Mouse (Mus musculus) midbrain, embryonic 13.5 days (tissue): ENCODE data around the gene Lrrc39. TPM values are rescaled to one million over a fixed set of nuclear protein-coding genes. Genes with fewer than 3 reads are reported as not detected.
"Not testable (repeated sequence)": the region's sequence is repeated elsewhere in the genome, so short reads cannot be mapped to it uniquely, and the experiment has no call there.

Source experiments
- ATAC-seq: fragments of 200-750 bp; cut with Nextera tagmentation; 2 replicates; pipeline ENCODE4 v1.8.0; 2017; ENCODE audit warnings: mild to moderate bottlenecking, moderate TSS enrichment, moderate library complexity
- H3K27ac ChIP-seq: fragments of 300-500 bp; sonication (generic); 2 replicates; pipeline ENCODE4 v1.5.1; 2015; ENCODE audit warnings: inconsistent platforms, mild to moderate bottlenecking, moderate library complexity
- H3K27me3 ChIP-seq: fragments of 300-500 bp; sonication (generic); 2 replicates; pipeline ENCODE4 v1.6.1; 2015; ENCODE audit warnings: mild to moderate bottlenecking, inconsistent platforms
- H3K36me3 ChIP-seq: fragments of 300-500 bp; sonication (generic); 2 replicates; pipeline ENCODE4 v1.6.1; 2015; ENCODE audit warnings: mild to moderate bottlenecking, inconsistent platforms
- H3K4me1 ChIP-seq: fragments of 300-500 bp; sonication (generic); replicated peaks from 2 replicates; pipeline ENCODE4 v1.6.1; 2015; ENCODE audit warnings: inconsistent platforms
- H3K4me2 ChIP-seq: fragments of 300-500 bp; sonication (generic); replicated peaks from 2 replicates; pipeline ENCODE4 v1.6.1; 2015; ENCODE audit warnings: moderate library complexity, mild to moderate bottlenecking, inconsistent platforms
- H3K4me3 ChIP-seq: fragments of 300-500 bp; sonication (generic); replicated peaks from 2 replicates; pipeline ENCODE4 v1.5.1; 2015; ENCODE audit warnings: mild to moderate bottlenecking, inconsistent platforms
- H3K9ac ChIP-seq: fragments of 300-500 bp; sonication (generic); replicated peaks from 2 replicates; pipeline ENCODE4 v1.6.1; 2015; ENCODE audit warnings: mild to moderate bottlenecking, inconsistent platforms
- H3K9me3 ChIP-seq: fragments of 300-500 bp; sonication (generic); 2 replicates; pipeline ENCODE4 v1.6.1; 2016; ENCODE audit warnings: mild to moderate bottlenecking, inconsistent platforms
- WGBS: fragments of 180-500 bp; shearing (Covaris S2); methylation state at CpG from one replicate; pipeline ENCODE4 v1.1.7; 2015; 5-methylcytosine and 5-hydroxymethylcytosine counted together
- polyA plus RNA-seq: library from polyadenylated mRNA; unstranded; fragments of >200 nt; fragmentation: Nextera tagmentation; extraction: Ambion mirVana; gene quantifications from 2 replicates; pipeline ENCODE4 v1.2.1, GENCODE M21; 2015

Lrrc39 gene
- polyA plus RNA-seq: 0.51 and 0.71 TPM in 2 replicates

DNA sequence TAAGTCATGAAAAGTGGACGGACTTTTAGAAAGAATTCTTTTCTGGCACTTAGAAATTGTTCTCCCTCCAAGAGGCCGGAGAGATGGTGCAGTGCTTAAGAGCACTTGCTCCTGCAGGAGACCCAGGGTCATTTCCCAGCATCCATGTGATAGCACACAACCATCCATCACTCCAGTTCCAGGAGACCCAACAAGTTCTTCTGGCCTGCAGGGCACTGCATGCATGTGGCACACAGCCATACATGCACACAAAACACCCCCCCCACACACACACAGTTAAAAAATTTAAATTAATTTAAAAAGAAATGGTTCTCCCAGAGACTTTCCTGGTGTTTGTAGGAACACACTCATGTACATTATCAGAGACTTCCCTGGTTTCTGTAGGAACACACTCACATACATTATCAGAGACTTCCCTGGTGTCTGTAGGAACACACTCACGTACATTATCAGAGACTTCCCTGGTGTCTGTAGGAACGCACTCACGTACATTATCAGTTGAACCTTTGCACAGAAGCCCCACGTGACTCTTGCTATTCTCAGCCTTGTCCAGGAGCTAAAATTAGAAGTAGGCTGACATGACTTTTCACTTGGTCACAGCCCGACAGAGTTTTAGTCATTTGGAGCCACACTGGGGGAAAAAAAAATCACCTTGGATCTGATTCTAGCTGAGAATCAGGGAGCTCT is at the start of gene Lrrc39:
TSS of gene Lrrc39 (plus strand) at position 566 of the 687 bp plus-strand sequence.
- Histone ChIP-seq H3K9ac (no peak within 1 kb of the TSS), H3K4me2 (no peak within 1 kb of the TSS), H3K36me3 (no peaks in the 10 kb centered on the region), H3K4me1 (no peaks in the 10 kb centered on the region), H3K4me3 (no peak within 1 kb of the TSS), H3K9me3 (no peaks in the 10 kb centered on the region), H3K27me3 (no peaks in the 10 kb centered on the region), H3K27ac (no peak within 1 kb of the TSS)
- ATAC-seq: no peak
- WGBS: 85% methylated on average over 7 of the region's 7 CpGs

DNA sequence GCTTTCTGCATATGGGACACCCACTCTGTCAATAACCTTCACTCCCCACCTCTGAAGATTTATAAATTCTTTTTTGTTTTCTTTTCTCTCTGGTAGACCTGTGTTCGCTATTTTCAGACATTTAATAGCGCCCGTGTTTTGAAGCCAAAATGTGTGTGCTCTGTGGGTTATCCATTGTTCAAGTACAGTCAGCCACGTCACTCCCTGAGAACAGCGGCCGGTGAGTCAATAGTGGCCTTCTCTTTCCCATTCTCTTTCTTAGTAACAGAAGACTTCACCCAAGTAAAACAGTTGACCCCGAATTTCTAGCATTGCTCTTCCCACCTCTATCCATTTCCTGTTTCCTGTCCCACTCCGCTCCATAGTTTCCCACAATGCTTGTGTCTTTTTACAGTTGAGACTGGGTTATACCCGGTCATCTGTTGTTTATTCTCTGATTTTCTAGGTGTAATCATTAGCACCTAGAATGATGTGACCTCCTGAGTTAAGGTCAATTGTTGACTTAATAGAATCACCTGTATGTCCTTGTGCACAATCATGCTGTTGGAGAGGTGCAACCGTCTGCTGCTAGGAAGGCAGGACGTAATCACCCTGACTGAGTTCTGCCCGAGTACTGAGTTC is 42.5 kb upstream of the Lrrc39 start:
- ATAC-seq: no peak

DNA sequence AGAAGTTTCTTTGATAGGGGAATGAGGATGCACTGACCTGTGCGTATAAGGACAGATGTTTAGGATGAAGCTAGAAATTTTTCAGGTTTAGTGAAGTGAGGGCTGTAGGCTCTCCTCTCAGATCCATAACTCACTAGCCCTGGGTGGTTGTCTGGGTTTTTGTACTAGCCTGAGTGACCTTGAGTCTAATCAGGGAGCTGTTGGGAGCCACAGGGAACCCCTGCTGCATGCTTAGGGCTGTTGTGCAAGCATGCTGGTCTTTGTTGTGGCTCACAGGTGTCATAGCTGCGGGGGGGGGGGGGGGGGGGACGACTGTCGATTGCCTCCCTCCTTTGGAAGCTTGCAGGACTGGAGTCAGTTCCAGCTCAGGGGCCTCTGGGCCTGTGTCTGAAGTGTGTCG is 33.0 kb upstream of the Lrrc39 start:
- no peak for ATAC-seq
- no peak overlapping the region for H3K4me3 ChIP-seq
- H3K36me3 ChIP-seq: peaks cover 24% of the 10 kb centered on the region
- H3K4me1 ChIP-seq: no peaks in the 10 kb centered on the region
- H3K9ac ChIP-seq: no peak overlapping the region
- no peak overlapping the region for H3K27ac ChIP-seq
- 83% methylated on average over 3 of the region's 5 CpGs for WGBS
- H3K9me3 ChIP-seq: no peaks in the 10 kb centered on the region
- no peak overlapping the region for H3K4me2 ChIP-seq
- H3K27me3 ChIP-seq: no peaks in the 10 kb centered on the region

More for the DNA sequence above, 42.5 kb upstream of the Lrrc39 start:
- no peak overlapping the region for H3K9ac ChIP-seq
- H3K27me3 ChIP-seq: no peaks in the 10 kb centered on the region
- H3K4me3 ChIP-seq: no peak overlapping the region
- 81% methylated on average over 12 of the region's 12 CpGs for WGBS
- H3K9me3 ChIP-seq: no peaks in the 10 kb centered on the region
- no peak overlapping the region for H3K4me2 ChIP-seq
- H3K27ac ChIP-seq: no peak overlapping the region
- peaks cover 7% of the 10 kb centered on the region for H3K36me3 ChIP-seq
- H3K4me1 ChIP-seq: no peaks in the 10 kb centered on the region

DNA sequence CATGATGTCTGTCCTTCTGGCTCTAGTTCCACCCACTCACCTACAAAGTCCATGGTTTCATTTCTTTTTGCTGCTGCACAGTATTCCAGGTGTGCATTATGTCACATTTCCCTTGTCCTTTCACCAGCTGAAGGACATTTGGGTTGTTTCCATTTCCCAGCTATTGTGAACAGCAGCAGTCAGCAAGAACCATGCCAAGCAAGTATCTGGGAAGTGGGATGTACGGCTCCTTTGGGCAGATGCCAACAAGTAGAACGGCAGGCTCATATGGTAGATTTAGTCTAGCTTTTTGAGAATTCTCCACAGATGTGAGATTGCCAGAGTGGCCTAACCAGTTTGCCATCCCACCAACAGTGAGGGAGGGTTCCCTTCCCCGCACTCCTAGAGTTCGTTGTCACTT is 31.9 kb upstream of the Lrrc39 start:
- 92% methylated on average over 4 of the region's 4 CpGs for WGBS
- Histone ChIP-seq H3K9me3 (no peaks in the 10 kb centered on the region), H3K9ac (no peak overlapping the region), H3K4me2 (no peak overlapping the region), H3K4me3 (no peak overlapping the region), H3K4me1 (no peaks in the 10 kb centered on the region), H3K36me3 (peaks cover 29% of the 10 kb centered on the region), H3K27me3 (no peaks in the 10 kb centered on the region), H3K27ac (no peak overlapping the region)
- no peak for ATAC-seq

DNA sequence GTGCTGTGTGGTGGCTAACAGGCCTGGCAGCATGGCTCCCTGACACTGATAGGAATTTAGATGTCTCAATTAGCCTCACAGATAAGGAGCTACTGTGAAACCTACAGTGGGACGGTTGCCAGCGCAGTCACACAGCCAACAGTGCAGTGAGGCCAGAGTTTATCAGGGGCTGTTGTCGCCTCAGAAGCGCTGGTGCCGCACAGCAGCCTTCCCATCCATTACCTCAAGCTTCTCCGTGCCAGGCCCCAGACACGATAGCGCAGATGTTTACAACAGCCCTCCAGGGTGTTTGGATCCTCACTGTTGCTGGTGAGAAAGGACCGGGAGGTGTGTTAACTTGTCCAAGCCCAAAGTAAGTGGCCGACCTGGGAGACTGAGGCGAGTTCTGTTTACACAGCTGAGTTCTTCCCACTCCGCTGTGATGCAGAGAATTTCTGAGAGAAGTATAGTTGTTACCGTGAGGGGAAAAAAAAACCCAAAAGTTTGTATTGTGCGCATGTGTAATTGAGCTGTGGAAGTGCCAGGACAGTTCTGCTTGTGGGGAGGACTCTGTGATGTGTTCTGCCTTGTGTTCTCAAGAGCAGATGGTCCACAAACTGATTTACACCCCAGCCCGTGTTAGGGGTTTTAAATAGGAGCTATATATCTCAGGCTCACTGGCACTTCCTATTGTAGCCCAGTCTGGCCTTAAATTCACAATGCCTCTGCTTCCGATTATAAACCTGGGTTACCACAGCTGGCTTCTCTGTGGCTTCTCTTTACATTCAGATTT is 26.2 kb upstream of the Lrrc39 start:
- Histone ChIP-seq H3K36me3 (peaks cover 77% of the 10 kb centered on the region), H3K9me3 (no peaks in the 10 kb centered on the region), H3K4me2 (no peak overlapping the region), H3K9ac (no peak overlapping the region), H3K27ac (no peak overlapping the region), H3K4me1 (no peaks in the 10 kb centered on the region), H3K4me3 (no peak overlapping the region), H3K27me3 (no peaks in the 10 kb centered on the region)
- 77% methylated on average over 16 of the region's 16 CpGs for WGBS
- ATAC-seq: no peak

DNA sequence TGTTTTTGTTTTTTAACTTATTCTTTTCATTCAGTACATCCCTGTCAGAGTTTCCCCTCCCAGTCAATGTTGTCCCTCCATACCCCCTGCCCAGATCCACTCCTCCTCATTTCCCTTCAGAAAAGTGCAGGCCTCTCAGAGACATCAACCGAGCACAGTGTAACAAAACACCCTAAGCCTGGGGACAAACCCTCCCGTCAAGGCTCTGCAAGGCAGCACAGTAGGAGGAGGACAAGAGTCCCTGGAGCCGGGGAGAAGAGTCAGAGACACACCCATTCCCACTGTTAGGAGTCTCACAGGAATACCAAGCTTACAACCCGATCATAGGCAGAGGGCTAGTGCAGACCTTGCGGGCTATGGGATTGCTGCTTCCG is 25.6 kb upstream of the Lrrc39 start:
- Histone ChIP-seq H3K4me1 (no peaks in the 10 kb centered on the region), H3K9ac (0 out of 2 replicates have a peak overlapping the region, but pooled peaks have one; percentile 8), H3K27me3 (no peaks in the 10 kb centered on the region), H3K4me2 (no peak overlapping the region), H3K9me3 (no peaks in the 10 kb centered on the region), H3K27ac (no peak overlapping the region), H3K4me3 (no peak overlapping the region), H3K36me3 (peaks cover 82% of the 10 kb centered on the region)
- 43% methylated on average over 6 of the region's 6 CpGs for whole genome bisulfite sequencing
- ATAC-seq: no peak

DNA sequence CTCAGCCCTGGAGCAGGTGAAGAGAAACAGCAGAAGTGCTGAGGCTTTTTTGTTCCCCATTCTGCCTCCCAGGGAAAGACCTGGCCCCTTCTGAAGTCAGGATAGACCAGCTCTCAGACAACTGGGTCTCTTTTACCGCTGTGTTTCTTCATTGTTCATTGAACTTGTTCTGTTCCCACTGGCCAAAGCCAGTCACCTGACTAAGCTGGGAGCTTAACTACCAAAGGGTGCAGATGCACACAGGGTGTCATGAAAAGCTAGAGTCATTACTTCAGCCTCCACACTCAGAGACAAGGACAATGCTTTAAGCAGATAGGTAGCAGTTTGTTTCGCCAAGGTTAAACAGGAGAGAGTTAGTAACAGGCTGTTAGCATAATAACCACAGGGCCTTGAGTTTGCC is 20.7 kb upstream of the Lrrc39 start:
- no peaks in the 10 kb centered on the region for H3K9me3 ChIP-seq
- no peak overlapping the region for H3K9ac ChIP-seq
- no peak overlapping the region for H3K27ac ChIP-seq
- ATAC-seq: no peak
- 92% methylated on average over 2 of the region's 2 CpGs for WGBS
- H3K4me2 ChIP-seq: no peak overlapping the region
- no peak overlapping the region for H3K4me3 ChIP-seq
- no peaks in the 10 kb centered on the region for H3K4me1 ChIP-seq
- H3K36me3 ChIP-seq: peaks cover 87% of the 10 kb centered on the region
- no peaks in the 10 kb centered on the region for H3K27me3 ChIP-seq

DNA sequence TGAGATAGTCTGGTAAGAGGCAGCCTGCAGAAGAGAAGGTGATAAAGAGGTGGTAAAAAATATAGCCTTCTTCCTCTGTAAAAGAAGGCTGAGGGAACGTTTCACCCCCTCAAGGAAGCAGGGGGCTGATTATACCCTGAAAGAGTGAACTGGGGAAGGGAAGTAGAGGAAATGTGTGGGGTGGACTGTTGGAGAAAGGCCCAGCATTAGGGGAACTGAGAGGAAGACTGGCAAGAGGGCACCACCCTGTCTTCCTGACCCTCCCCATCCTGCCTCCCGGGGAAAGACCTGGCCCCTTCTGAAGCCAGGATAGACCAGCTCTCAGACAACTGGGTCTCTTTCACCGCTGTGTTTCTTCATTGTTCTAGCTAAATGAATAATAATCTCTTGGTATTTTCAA is 20.2 kb upstream of the Lrrc39 start:
- Histone ChIP-seq H3K36me3 (peaks cover 87% of the 10 kb centered on the region), H3K4me3 (no peak overlapping the region), H3K9ac (no peak overlapping the region), H3K27ac (no peak overlapping the region), H3K9me3 (no peaks in the 10 kb centered on the region), H3K27me3 (no peaks in the 10 kb centered on the region), H3K4me1 (no peaks in the 10 kb centered on the region), H3K4me2 (no peak overlapping the region)
- 88% methylated on average over 3 of the region's 3 CpGs for WGBS
- ATAC-seq: no peak

DNA sequence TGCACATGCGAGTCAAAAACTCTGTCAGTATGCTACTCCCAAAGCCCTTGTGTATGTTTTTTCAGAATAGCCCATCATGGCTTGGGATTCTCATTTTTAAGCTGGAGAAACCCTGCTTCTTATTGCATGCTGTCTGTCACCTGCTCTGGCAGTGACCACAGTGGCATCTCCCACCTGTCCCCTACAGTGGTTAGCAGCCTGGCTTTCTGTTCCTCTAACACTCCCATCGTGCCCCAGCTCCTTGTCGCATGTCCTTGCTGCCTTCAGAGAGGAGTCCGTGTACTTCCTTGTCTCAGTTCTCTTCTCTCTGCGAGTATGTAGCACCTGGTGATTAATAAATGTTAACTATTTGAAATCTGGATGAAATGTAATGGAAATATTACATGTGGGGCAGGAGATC is 15.3 kb upstream of the Lrrc39 start:
- Histone ChIP-seq H3K4me3 (no peak overlapping the region), H3K27ac (no peak overlapping the region), H3K9ac (no peak overlapping the region), H3K4me2 (no peak overlapping the region), H3K9me3 (no peaks in the 10 kb centered on the region; the same call in 1 of the 2 replicates), H3K36me3 (peaks cover 74% of the 10 kb centered on the region), H3K4me1 (no peaks in the 10 kb centered on the region), H3K27me3 (no peaks in the 10 kb centered on the region)
- no peak for ATAC-seq
- 94% methylated on average over 5 of the region's 5 CpGs for WGBS

DNA sequence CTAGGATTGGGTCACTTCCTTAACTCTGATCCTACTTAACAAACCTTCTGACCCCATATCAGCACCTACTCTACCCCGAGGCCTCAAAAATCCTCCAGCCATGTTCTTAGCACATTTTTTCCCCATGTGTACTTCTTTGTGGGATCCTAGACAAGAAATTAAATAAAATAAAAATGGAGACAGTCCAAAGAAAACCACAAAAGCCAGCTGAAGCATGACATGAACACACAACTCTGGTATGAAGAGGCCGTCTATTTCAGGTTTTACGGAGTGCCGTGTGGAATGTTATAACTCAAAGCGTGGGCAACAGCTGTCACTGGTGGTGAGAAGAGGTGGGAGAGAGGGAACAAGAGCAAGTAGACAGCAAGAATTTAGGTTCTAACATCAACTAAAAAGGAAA is 11.4 kb upstream of the Lrrc39 start:
- ATAC-seq: no peak
- H3K9ac ChIP-seq: no peak overlapping the region
- H3K4me2 ChIP-seq: no peak overlapping the region
- no peaks in the 10 kb centered on the region for H3K4me1 ChIP-seq
- H3K27me3 ChIP-seq: no peaks in the 10 kb centered on the region
- H3K27ac ChIP-seq: no peak overlapping the region
- H3K4me3 ChIP-seq: no peak overlapping the region
- no peaks in the 10 kb centered on the region; the same call in 1 of the 2 replicates for H3K9me3 ChIP-seq
- 96% methylated on average over 5 of the region's 5 CpGs for WGBS
- H3K36me3 ChIP-seq: peaks cover 43% of the 10 kb centered on the region

DNA sequence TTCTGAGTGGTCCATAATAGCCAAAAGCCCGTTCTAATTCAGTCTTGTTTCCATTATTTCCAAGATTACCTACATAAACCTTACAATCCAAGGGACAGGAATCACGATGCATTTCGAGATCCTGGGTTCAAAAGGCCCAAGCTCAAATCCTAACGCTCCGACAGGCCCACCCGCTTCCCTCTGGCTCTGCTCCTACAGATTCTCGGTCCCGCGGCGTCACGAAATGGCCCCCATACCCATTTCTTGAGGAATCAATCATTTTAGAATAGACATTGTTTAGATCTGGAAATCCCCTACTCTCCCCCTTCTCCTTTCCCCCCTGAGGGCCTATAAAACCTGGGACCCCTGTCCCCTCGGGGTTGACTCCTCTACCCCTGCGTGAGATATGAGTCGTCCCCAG is 1.5 kb upstream of the Lrrc39 start:
- 94% methylated on average over 14 of the region's 14 CpGs for WGBS
- not testable (repeated sequence) for H3K9me3 ChIP-seq, H3K27ac ChIP-seq, H3K36me3 ChIP-seq, H3K9ac ChIP-seq, H3K4me3 ChIP-seq, H3K4me1 ChIP-seq, H3K27me3 ChIP-seq, ATAC-seq, H3K4me2 ChIP-seq

DNA sequence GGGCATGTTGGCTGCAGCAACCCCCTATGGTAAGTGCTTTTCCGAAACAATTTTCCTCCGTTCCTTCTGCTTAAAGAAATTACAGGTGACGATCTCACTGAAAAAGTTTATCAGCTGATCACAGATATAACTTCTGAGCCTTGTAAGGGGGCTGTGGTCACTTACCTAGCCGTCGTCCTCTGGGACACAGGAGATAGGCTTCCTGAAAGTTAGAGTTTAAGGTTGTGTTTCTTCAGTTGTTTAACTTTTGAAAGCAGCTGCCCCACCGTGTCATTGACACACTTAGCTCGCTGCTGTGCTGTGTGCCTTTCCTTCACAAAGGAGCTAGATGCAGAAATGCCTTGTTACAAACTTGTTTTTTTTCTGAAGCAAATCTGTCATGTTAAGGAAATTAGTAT is 321 bp downstream of the Lrrc39 start:
- no peak overlapping the region for H3K4me3 ChIP-seq
- no peaks in the 10 kb centered on the region for H3K27me3 ChIP-seq
- ATAC-seq: no peak
- H3K27ac ChIP-seq: no peak overlapping the region
- no peaks in the 10 kb centered on the region for H3K9me3 ChIP-seq
- H3K36me3 ChIP-seq: no peaks in the 10 kb centered on the region
- H3K9ac ChIP-seq: no peak overlapping the region
- H3K4me1 ChIP-seq: no peaks in the 10 kb centered on the region
- no peak overlapping the region for H3K4me2 ChIP-seq
- WGBS: 89% methylated on average over 7 of the region's 7 CpGs
